Mouse (Mus musculus) skeletal muscle tissue, adult 2 months (tissue): ENCODE data around the gene 4930407I10Rik.

Experiments
- DNase-seq: peaks from one replicate; pipeline ENCODE4 v3.0.0-alpha.2; 2012; ENCODE audit warnings: low read depth, low spot score

Gene 4930407I10Rik

DNA sequence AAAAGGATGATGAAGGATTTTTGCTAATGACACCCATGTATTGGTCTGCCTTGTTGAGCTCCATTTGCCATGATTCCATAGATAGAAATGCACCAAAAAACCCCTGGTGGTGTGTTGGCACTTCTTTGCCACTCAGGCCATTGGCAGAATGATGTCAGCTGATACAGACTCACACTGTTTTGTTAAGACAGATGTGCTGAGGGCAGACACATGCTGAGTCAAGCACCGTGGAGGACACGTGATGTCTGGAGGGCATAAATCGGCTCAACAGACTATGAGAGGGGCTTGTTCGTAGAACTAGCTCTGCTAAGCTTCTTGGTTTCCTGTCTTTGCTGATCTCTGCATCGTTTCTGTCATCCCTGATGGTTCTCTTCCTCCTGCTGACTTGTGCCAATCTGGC lies 6.4 kb upstream of the 4930407I10Rik start:
- no peak for DNase-seq

DNA sequence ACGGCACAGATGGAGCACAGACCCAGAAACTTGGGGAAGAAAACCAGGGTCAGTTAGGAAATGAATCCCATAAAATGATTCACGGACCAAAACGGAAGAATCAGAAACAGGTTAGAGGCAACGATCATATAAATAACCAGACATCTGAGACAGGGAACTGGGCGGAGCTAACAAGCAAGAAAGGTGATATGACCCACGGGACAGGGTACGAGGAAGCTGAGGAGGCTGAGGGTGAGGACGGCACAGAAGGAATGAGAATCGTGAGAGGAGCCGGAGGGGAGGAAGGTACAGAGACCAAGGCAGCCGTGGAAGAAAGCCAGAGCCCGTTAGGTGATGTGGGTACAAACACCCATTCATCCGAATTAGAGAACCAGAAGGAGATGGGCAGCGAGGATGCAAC lies 5.0 kb downstream of the 4930407I10Rik start:
- DNase-seq, result no peak

DNA sequence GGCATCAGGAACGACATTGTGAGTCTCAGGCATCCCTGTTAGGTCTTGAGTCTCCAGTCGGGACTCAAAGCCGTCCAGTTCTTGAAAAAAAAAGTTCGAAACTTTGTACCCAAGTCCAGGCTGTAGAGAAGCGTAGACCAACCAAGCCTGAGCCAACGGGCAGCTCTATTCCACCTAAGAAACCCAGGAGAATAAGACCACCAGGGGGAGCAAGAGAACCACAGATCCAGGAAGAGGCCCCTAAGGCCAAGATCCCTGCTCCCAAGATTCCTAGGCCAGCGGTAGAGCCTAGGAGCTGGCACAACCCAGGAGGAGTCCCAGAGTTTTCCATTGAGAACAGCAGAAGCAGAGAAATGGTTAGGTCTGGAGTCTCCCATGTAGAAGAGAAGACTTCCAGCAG lies 6.6 kb downstream of the 4930407I10Rik start:
- DNase-seq, result peak; percentile 59

DNA sequence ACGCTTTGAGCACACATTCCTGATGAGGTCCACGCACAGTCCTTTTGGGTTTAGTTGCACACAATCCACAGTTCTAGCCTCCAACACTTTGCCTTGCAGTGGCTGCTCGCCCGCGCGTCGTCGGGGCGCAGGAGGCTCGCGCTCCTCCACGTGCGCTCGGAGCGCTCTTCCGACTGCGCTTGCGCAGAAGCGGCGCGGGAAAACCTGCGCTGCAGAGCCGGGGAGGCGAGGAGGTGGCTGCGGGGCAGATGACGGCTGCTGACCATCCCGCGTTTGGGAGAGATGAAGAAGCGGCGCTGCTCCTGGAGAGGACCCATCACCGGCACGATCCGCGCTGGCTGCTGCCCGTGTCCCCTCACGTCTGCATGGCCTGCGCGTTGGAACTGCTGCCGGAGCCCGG lies 10.9 kb downstream of the 4930407I10Rik start, which contains the start of gene Mei1:
Gene Mei1 (plus strand): TSS at position 99 of the 400 bp plus-strand sequence.
- no peak for DNase-seq

DNA sequence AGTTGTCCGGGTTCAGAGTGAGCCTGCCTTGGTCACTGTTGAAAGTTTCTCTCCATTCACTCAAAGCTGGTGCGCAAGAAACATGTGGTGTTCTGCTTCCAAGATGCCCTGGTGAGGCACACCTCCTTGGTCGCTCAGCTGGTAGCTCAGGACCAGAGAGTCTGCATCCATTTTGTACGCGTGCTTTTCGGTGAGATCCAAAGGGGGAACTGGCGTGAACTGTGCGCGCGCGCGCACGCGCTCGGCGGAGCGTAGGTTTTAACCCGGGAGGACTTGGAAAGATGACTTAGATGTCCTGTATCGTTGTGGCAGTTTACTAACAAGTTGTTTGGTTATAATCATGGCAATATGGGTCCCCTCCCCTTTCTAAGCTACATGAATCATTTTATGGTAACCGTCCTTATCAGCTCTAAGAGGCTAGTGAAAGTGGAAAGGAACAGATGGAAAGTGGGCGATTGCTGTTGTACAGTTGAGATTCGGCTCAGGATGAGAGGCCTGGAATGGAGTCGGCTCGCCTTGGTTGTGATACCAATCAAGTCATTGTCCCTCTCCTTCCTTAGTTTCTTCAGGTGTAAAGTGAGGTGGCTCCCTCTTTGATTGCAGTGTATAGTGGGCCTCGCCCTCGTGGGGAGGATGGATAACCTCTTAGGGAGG lies 13.0 kb downstream of the 4930407I10Rik start:
- no peak for DNase-seq

DNA sequence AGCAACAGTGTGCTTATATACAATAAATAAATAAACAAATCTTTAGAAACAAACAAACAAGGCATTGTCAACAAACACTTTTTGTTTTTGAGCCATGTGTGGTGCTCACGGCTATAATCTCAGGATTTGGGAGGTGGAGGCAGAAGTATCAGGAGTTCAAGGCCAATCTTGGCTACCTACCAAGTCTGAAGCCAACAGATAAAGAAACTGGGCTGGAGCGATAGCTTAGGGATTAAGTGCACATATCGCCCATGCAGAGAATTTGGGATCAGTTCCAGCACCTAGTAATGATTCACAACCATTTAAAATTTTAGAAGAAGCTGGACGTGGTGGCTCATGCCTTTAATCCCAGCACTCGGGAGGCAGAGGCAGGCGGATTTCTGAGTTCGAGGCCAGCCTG lies 14.5 kb downstream of the 4930407I10Rik start:
- no peak for DNase-seq

DNA sequence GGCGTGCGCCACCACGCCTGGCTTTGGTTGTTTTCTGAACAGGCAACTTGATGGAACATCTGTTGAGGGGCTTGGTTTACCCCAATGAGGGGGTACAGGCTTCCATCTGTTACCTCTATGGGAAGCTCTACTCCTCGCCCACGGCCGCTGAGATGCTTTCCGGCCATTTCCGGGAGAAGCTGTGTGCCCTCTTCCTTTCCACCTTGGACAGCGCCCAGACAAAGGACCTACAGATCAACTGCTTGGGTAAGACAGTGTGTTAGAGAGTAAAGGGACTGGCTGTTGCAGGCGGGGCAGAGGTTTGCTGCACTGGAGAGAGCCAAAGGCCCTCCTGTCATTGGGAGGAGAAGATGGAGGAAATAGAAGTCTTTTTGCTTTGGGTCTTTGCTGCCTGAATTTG lies 20.9 kb downstream of the 4930407I10Rik start:
- no peak for DNase-seq

DNA sequence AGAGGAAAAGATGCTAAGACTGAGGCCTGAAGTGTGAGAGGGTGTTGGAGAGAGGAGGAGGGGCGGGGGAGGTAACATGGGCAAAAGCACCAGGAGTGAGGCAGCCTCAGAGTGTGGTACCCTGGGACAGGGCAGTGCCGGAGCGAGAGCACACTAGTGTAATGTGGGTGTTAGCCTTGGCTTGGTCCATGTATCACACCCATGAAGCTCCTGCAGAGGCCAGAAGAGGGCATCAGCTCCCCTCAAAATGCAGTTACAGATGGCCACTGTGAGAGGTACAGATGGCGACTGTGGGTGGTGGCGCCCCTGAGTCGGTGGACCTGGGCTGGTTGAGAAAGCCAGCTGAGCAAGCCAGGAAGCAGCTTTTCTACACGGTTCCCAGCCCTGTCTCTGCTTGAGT lies 22.2 kb downstream of the 4930407I10Rik start:
- peak; percentile 32 for DNase-seq

DNA sequence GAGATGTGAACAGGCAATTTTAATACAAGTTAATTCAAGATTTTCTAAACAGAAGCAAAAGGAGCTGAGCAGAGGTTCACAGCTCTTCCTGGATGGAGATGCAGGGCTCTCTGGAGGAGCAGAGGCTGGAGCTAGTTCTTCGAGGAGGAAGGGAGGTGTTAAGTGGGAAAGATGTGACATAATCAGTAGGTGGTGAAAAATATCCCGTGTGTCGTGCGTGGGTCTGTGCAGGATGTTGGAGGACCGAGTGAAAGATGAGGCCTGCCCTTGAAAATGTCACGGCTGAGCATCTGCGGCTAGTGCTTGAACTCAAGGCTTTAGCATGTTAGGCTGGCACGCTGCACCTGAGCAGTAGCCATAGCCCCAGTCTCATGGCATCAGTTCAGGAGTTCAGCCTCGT lies 26.7 kb downstream of the 4930407I10Rik start:
- DNase-seq, result no peak

DNA sequence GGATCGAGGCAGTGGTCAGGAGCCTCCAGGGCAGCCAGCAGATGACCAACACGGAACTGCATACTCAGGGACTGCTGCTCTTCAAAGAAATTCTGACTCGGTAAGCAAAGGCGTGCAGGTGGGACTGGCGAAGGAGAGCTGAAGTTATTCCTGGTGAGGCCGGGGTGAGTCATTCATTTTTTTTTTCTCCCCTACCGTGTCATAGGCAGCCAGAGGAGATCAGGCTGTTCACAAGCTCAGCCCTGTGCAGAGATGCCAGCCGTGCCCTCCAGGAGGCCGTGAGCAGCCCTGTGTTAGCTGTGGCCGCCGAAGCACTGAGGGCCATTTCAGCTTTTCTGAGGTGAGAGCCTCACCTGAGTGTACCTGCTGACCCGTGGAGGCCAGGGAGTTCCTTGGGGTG lies 27.2 kb downstream of the 4930407I10Rik start:
- DNase-seq, result no peak

DNA sequence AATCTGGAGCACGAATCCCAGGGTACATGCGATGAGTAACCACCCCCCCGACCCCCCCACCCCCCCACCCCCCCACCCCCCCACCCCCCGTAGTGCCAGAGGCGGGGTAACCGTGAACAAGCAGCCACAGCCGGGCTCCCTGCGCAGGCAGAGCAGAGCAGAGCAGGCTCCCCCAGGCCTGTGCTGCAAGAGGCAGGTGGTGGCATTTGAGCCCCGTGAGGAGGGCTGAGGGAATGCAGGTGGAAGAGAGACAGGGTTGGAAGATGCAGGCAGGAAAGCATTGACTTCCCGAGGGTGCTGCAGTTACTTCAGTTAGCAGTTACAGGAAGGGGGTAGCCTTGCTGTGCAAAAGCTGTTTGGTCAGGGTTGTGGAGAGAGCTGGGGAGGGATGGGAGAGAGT lies 28.3 kb downstream of the 4930407I10Rik start:
- no peak for DNase-seq

DNA sequence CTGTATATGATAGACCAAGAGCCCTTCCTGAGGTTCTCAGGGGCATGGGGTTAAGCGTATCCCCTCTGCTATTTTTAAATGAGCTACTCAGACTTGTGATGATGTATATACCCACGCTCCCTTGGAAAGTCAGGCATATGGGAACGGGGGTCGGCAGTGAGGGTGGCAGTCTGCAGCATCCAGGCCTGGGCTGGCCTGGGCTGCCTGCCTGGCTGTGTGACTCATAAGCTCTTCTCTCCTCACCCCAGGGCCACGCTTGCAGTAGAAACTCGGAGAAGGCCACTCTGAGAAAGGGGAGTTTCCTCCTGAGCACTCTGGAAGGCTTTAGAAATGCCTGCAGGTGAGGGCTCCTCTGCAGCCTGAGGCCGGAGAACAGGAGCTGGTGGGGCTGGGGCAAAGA lies 32.1 kb downstream of the 4930407I10Rik start:
- no peak for DNase-seq

DNA sequence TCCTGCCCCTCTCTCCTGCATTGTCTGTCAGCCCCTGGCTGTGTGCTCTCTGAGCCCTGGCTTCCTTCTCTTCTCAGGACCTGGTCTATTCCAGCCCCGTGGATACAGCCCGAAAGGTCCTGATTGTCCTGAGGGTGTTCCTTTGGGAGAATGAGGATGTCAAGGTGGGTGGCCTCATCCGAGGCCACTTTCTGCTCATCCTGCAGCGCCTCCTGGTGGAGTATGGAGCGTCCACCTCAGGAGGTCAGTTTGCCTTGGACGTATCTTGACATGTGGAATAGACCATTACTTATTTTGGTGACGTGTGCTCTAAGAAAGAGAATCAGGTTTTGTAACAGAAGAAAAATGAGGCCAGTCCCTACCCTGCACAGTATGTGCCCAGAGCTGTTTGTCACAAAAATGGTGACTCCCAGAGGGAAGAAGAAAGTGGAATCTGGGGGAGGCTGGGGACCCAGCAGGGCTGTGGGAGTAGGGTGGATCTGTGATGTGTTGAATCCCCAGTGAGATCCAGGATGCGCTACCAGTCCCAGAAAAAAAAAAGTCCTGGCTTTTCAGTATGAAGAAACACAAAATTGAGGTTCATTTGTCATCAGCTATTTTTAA lies 48.1 kb downstream of the 4930407I10Rik start:
- no peak for DNase-seq
